Mouse (Mus musculus): ENCODE data around the gene Olfr1290. TPM values are rescaled to one million over a fixed set of nuclear protein-coding genes. Genes with fewer than 3 reads are reported as not detected.

Olfr1290 gene
- not detected in 2 replicates for polyA plus RNA-seq (2012; rRNA removed)

GRCm38 (mm10) chr2:111493729-111494128, at the start of gene Olfr1290:
Gene Olfr1290 (minus strand): TSS chr2:111493829.

GRCm38 (mm10) chr2:111540191-111540590, 46.6 kb upstream of the Olfr1290 start, which contains the start of gene Olfr1294:
Gene Olfr1294 (minus strand): TSS chr2:111540291.

GRCm38 (mm10) chr2:111524903-111525302, 31.3 kb upstream of the Olfr1290 start, which contains the start of gene Olfr1293-ps:
Gene Olfr1293-ps (plus strand): TSS chr2:111525203.

GRCm38 (mm10) chr2:111496880-111497279, 3.3 kb upstream of the Olfr1290 start, which contains the start of gene Olfr1291-ps1:
Gene Olfr1291-ps1 (plus strand): TSS chr2:111497180.

GRCm38 (mm10) chr2:111480519-111480918, 13.1 kb downstream of the Olfr1290 start, which contains the start of gene Olfr1289:
Gene Olfr1289 (plus strand): TSS chr2:111480819.

GRCm38 (mm10) chr2:111473801-111474200, 19.8 kb downstream of the Olfr1290 start, which contains the start of gene Olfr1288:
Gene Olfr1288 (plus strand): TSS chr2:111474101.

GRCm38 (mm10) chr2:111448842-111449241, 44.8 kb downstream of the Olfr1290 start, which contains the start of gene Olfr1287:
Gene Olfr1287 (plus strand): TSS chr2:111449142.

Other genes starting within 250 kb of the Olfr1290 start
- gene Olfr1276, start 239.3 kb downstream of the Olfr1290 start, polyA plus RNA-seq (2012; rRNA removed), result not detected in 2 replicates
- not detected in 2 replicates for gene Olfr1277, start 219.7 kb downstream of the Olfr1290 start, polyA plus RNA-seq (2012; rRNA removed)
- gene Olfr1278, start 203.7 kb downstream of the Olfr1290 start, polyA plus RNA-seq (2012; rRNA removed), result not detected in 2 replicates
- not detected in 2 replicates for gene Olfr1279, start 193.2 kb downstream of the Olfr1290 start, polyA plus RNA-seq (2012; rRNA removed)
- not detected in 2 replicates for gene Olfr1280, start 179.8 kb downstream of the Olfr1290 start, polyA plus RNA-seq (2012; rRNA removed)
- not detected in 2 replicates for gene Olfr1281, start 167.3 kb downstream of the Olfr1290 start, polyA plus RNA-seq (2012; rRNA removed)
- gene Olfr1282, start 157.8 kb downstream of the Olfr1290 start, polyA plus RNA-seq (2012; rRNA removed), result not detected in 2 replicates
- gene Olfr1283, start 127.0 kb downstream of the Olfr1290 start, polyA plus RNA-seq (2012; rRNA removed), result not detected in 2 replicates
- gene Olfr1284, start 118.3 kb downstream of the Olfr1290 start, polyA plus RNA-seq (2012; rRNA removed), result not detected in 2 replicates
- not detected in 2 replicates for gene Olfr1286, start 70.7 kb downstream of the Olfr1290 start, polyA plus RNA-seq (2012; rRNA removed)
- not detected in 2 replicates for gene Olfr1287, start 44.7 kb downstream of the Olfr1290 start, polyA plus RNA-seq (2012; rRNA removed)
- not detected in 2 replicates for gene Olfr1288, start 19.7 kb downstream of the Olfr1290 start, polyA plus RNA-seq (2012; rRNA removed)
- gene Olfr1289, start 13.0 kb downstream of the Olfr1290 start, polyA plus RNA-seq (2012; rRNA removed), result not detected in 2 replicates
- gene Olfr1291-ps1, start 3.4 kb upstream of the Olfr1290 start, polyA plus RNA-seq (2012; rRNA removed), result not detected in 2 replicates
- gene Olfr1293-ps, start 31.4 kb upstream of the Olfr1290 start, polyA plus RNA-seq (2012; rRNA removed), result not detected in 2 replicates
- gene Olfr1294, start 46.5 kb upstream of the Olfr1290 start, polyA plus RNA-seq (2012; rRNA removed), result not detected in 2 replicates
- gene Olfr1295, start 75.9 kb upstream of the Olfr1290 start, polyA plus RNA-seq (2012; rRNA removed), result not detected in 2 replicates
- gene Olfr1297, start 132.7 kb upstream of the Olfr1290 start, polyA plus RNA-seq (2012; rRNA removed), result not detected in 2 replicates
- not detected in 2 replicates for gene Olfr1298, start 155.4 kb upstream of the Olfr1290 start, polyA plus RNA-seq (2012; rRNA removed)
- not detected in 2 replicates for gene Olfr1299, start 167.6 kb upstream of the Olfr1290 start, polyA plus RNA-seq (2012; rRNA removed)

All from colon, adult 2 months (tissue).